ENCODE assay signal across 32 mouse cellular contexts in the genomic region with DNA sequence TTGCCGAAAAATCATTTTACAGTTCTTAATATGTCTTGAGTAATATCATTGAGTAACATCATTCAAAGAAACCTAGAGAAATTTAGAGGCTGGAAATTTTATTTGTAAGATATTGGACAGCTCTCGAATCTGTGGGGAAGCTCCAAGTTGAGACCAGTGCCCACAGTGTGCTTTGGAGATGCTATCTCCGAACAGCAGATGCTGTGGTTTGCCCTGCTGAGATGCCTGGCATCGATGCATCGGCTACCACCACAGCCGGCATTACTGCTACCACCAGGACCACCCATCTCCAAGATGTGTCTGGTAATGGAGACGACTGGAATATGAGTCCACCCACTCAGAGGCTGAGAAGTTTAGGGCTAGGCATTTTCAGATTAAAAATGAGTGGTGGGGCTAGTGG. TPM values are rescaled to one million over a fixed set of nuclear protein-coding genes. Genes with fewer than 3 reads are reported as not detected.
"Had no signal": no experiment of that assay in that cellular context is flagged by ENCODE, and none has a peak within 500 bp of the region (broad histone marks: within the 10 kb centered on the region; RNA-seq: fewer than 3 reads in every experiment).

No protein-coding gene starts in this region.

- ATAC-seq: liver, embryonic 12.5 days; midbrain, embryonic 13.5 days; midbrain, embryonic 16.5 days had no signal

- H3K27me3 ChIP-seq: lung, embryonic 15.5 days had no signal

- H3K36me3 ChIP-seq: limb, embryonic 10.5 days; limb, embryonic 13.5 days; liver, embryonic 12.5 days; liver, embryonic 15.5 days; lung, embryonic 15.5 days; midbrain, embryonic 10.5 days; midbrain, embryonic 13.5 days had no signal

- H3K4me2 ChIP-seq: limb, embryonic 13.5 days; liver, embryonic 12.5 days; liver, embryonic 15.5 days; lung, embryonic 15.5 days; midbrain, embryonic 13.5 days had no signal

- H3K4me1 ChIP-seq: limb, embryonic 10.5 days; limb, embryonic 13.5 days; liver, embryonic 12.5 days; liver, embryonic 15.5 days; lung, embryonic 15.5 days; midbrain, embryonic 13.5 days had no signal

- H3K4me3 ChIP-seq: limb, embryonic 10.5 days; limb, embryonic 13.5 days; liver, embryonic 12.5 days; liver, embryonic 15.5 days; lung, embryonic 15.5 days; midbrain, embryonic 10.5 days; midbrain, embryonic 13.5 days had no signal

- DNase-seq: kidney, adult 2 months; kidney, postnatal 25 days; layer of hippocampus, postnatal 36 days; liver; lung, adult 18-20 months; lung, postnatal 10 days; lung, postnatal 36 days; right cerebral cortex, postnatal 4 days; thymus, adult 2 months; thymus, postnatal 36 days had no signal

- H3K9me3 ChIP-seq: limb, embryonic 10.5 days; limb, embryonic 13.5 days; liver, embryonic 12.5 days; liver, embryonic 15.5 days; lung, embryonic 15.5 days; midbrain, embryonic 10.5 days; midbrain, embryonic 13.5 days had no signal

- H3K27ac ChIP-seq: kidney, postnatal 0 days; limb, embryonic 10.5 days; limb, embryonic 13.5 days; liver, embryonic 12.5 days; liver, embryonic 15.5 days; lung, embryonic 15.5 days; midbrain, embryonic 10.5 days; midbrain, embryonic 13.5 days; stomach, postnatal 0 days had no signal

- H3K9ac ChIP-seq: limb, embryonic 13.5 days; liver, embryonic 12.5 days; liver, embryonic 15.5 days; lung, embryonic 15.5 days; midbrain, embryonic 13.5 days had no signal

RNA-seq across cellular contexts. Expression of a gene that starts 43.0 kb away (rescaled TPM):
- total RNA-seq: layer of hippocampus, adult 8-10 months; layer of hippocampus, postnatal 10 days; layer of hippocampus, postnatal 36 days; left cerebral cortex, adult 8-10 months; left cerebral cortex, postnatal 14 days; megakaryocyte, adult 5-6 weeks; monocyte, adult 5-6 weeks had no signal
- polyA plus RNA-seq: kidney, adult 2 months; kidney, embryonic 14.5 days; kidney, postnatal 0 days; large intestine, adult 2 months; limb, embryonic 10.5 days; limb, embryonic 13.5 days; liver, embryonic 12.5 days; liver, embryonic 15.5 days; lung, embryonic 15.5 days; midbrain, embryonic 10.5 days; midbrain, embryonic 13.5 days; midbrain, embryonic 16.5 days; neural tube, embryonic 11.5 days; neural tube, embryonic 14.5 days; stomach, embryonic 14.5 days; stomach, postnatal 0 days; thymus, adult 2 months; urinary bladder, adult 2 months had no signal
